Mouse (Mus musculus) forebrain, embryonic 15.5 days (tissue): ENCODE data around the gene 4930432K21Rik. TPM values are rescaled to one million over a fixed set of nuclear protein-coding genes. Genes with fewer than 3 reads are reported as not detected.
A peak's percentile ranks its signal among the peaks of the same experiment; 100 is the strongest.

Experiments
- ATAC-seq: fragments of 200-750 bp; cut with Nextera tagmentation; replicated peaks from 2 replicates; pipeline ENCODE4 v1.8.0; 2017; ENCODE audit warnings: mild to moderate bottlenecking, moderate TSS enrichment, moderate library complexity
- H3K27ac ChIP-seq: fragments of 300-500 bp; sonication (generic); replicated peaks from 2 replicates; pipeline ENCODE4 v1.5.1; 2015; ENCODE audit warnings: mild to moderate bottlenecking, inconsistent platforms
- H3K27me3 ChIP-seq: fragments of 300-500 bp; sonication (generic); 2 replicates; pipeline ENCODE4 v1.6.1; 2015; ENCODE audit warnings: inconsistent platforms
- H3K36me3 ChIP-seq: fragments of 300-500 bp; sonication (generic); 2 replicates; pipeline ENCODE4 v1.6.1; 2015; ENCODE audit warnings: mild to moderate bottlenecking, inconsistent platforms
- H3K4me1 ChIP-seq: fragments of 300-500 bp; sonication (generic); 2 replicates; pipeline ENCODE4 v1.6.1; 2015; ENCODE audit warnings: inconsistent platforms
- H3K4me2 ChIP-seq: fragments of 300-500 bp; sonication (generic); replicated peaks from 2 replicates; pipeline ENCODE4 v1.6.1; 2015; ENCODE audit warnings: mild to moderate bottlenecking, inconsistent platforms
- H3K4me3 ChIP-seq: fragments of 300-500 bp; sonication (generic); 2 replicates; pipeline ENCODE4 v1.5.1; 2015; ENCODE audit warnings: mild to moderate bottlenecking, inconsistent platforms
- H3K9ac ChIP-seq: fragments of 300-500 bp; sonication (generic); replicated peaks from 2 replicates; pipeline ENCODE4 v1.6.1; 2015; ENCODE audit warnings: mild to moderate bottlenecking, inconsistent platforms
- H3K9me3 ChIP-seq: fragments of 300-500 bp; sonication (generic); 2 replicates; pipeline ENCODE4 v1.6.1; 2016; ENCODE audit warnings: inconsistent platforms
- WGBS: fragments of 180-500 bp; shearing (Covaris S2); methylation state at CpG from one replicate; pipeline ENCODE4 v1.1.7; 2015; ENCODE audit warnings: mixed read lengths; 5-methylcytosine and 5-hydroxymethylcytosine counted together
- polyA plus RNA-seq: library from polyadenylated mRNA; unstranded; fragments of >200 nt; fragmentation: Nextera tagmentation; extraction: Ambion mirVana; gene quantifications from 2 replicates; pipeline ENCODE4 v1.2.1, GENCODE M21; 2015

The 4930432K21Rik gene
- polyA plus RNA-seq, 1 experiment from 2014 or later, result 2.7 TPM

- Histone ChIP-seq H3K9ac (no peak overlapping the region), H3K4me3 (no peak overlapping the region), H3K9me3 (no peaks in the 10 kb centered on the region)
Measured at GRCm38 (mm10) chr8:84194224-84194743, 46.5 kb downstream of the 4930432K21Rik start.

GRCm38 (mm10) chr8:84197141-84197921, 49.5 kb downstream of the 4930432K21Rik start:
- WGBS, result 3% methylated on average over 43 of the region's 43 CpGs
- H3K4me1 ChIP-seq, result peaks cover 48% of the 10 kb centered on the region
- H3K4me2 ChIP-seq, result peak overlapping the region; percentile 88
- H3K27me3 ChIP-seq, result no peaks in the 10 kb centered on the region
- no peaks in the 10 kb centered on the region for H3K9me3 ChIP-seq
- H3K9ac ChIP-seq, result peak overlapping the region; percentile 45
- H3K27ac ChIP-seq, result peak overlapping the region; percentile 83
- peak overlapping the region; percentile 54 for H3K4me3 ChIP-seq
- ATAC-seq, result peak; percentile 24
- H3K36me3 ChIP-seq, result no peaks in the 10 kb centered on the region

More at GRCm38 (mm10) chr8:84194224-84194743, 46.5 kb downstream of the 4930432K21Rik start:
- H3K27ac ChIP-seq, result no peak overlapping the region
- ATAC-seq, result no peak
- peaks cover 37% of the 10 kb centered on the region for H3K4me1 ChIP-seq
- H3K27me3 ChIP-seq, result no peaks in the 10 kb centered on the region
- no peak overlapping the region for H3K4me2 ChIP-seq
- H3K36me3 ChIP-seq, result no peaks in the 10 kb centered on the region
- WGBS, result 67% methylated on average over 3 of the region's 3 CpGs

GRCm38 (mm10) chr8:84197922-84198774, 50.3 kb downstream of the 4930432K21Rik start:
- Histone ChIP-seq H3K9ac (peak overlapping the region; percentile 45), H3K27me3 (no peaks in the 10 kb centered on the region), H3K4me3 (peak overlapping the region; percentile 54), H3K36me3 (no peaks in the 10 kb centered on the region), H3K9me3 (no peaks in the 10 kb centered on the region), H3K4me2 (peak overlapping the region; percentile 88), H3K4me1 (peaks cover 45% of the 10 kb centered on the region), H3K27ac (peak overlapping the region; percentile 83)
- 4% methylated on average over 30 of the region's 30 CpGs for WGBS
- peak; percentile 70 for ATAC-seq

GRCm38 (mm10) chr8:84198871-84199270, 51.0 kb downstream of the 4930432K21Rik start:
- H3K4me3 ChIP-seq, result peak overlapping the region; percentile 54; the same call in 1 of the 2 replicates
- peak overlapping the region; percentile 83 for H3K27ac ChIP-seq
- peak overlapping the region; percentile 88; the same call in 1 of the 2 replicates for H3K4me2 ChIP-seq
- WGBS, result 20% methylated on average over 4 of the region's 4 CpGs
- no peak for ATAC-seq
- H3K4me1 ChIP-seq, result peaks cover 53% of the 10 kb centered on the region
- no peak overlapping the region for H3K9ac ChIP-seq
- H3K9me3 ChIP-seq, result no peaks in the 10 kb centered on the region
- no peaks in the 10 kb centered on the region for H3K36me3 ChIP-seq
- H3K27me3 ChIP-seq, result no peaks in the 10 kb centered on the region

- Histone ChIP-seq H3K4me2 (peak overlapping the region; percentile 70; the same call in 1 of the 2 replicates), H3K27me3 (no peaks in the 10 kb centered on the region), H3K4me1 (peaks cover 55% of the 10 kb centered on the region), H3K9me3 (no peaks in the 10 kb centered on the region), H3K36me3 (no peaks in the 10 kb centered on the region), H3K9ac (no peak overlapping the region), H3K27ac (peak overlapping the region; percentile 83), H3K4me3 (no peak overlapping the region)
- WGBS, result 42% methylated on average over 11 of the region's 11 CpGs
- no peak for ATAC-seq
Measured at GRCm38 (mm10) chr8:84199348-84200125, 51.7 kb downstream of the 4930432K21Rik start.

- Histone ChIP-seq H3K27ac (peak overlapping the region; percentile 83), H3K4me3 (peak overlapping the region; percentile 44), H3K9ac (peak overlapping the region; percentile 53; the same call in 1 of the 2 replicates), H3K4me2 (peak overlapping the region; percentile 70), H3K9me3 (no peaks in the 10 kb centered on the region), H3K4me1 (peaks cover 55% of the 10 kb centered on the region), H3K36me3 (no peaks in the 10 kb centered on the region), H3K27me3 (no peaks in the 10 kb centered on the region)
- 17% methylated on average over 8 of the region's 8 CpGs for WGBS
- no peak for ATAC-seq
Measured at GRCm38 (mm10) chr8:84200126-84200555, 52.3 kb downstream of the 4930432K21Rik start.

GRCm38 (mm10) chr8:84200652-84201544, 53.1 kb downstream of the 4930432K21Rik start:
- H3K27me3 ChIP-seq, result no peaks in the 10 kb centered on the region
- H3K9me3 ChIP-seq, result no peaks in the 10 kb centered on the region
- peak overlapping the region; percentile 70 for H3K4me2 ChIP-seq
- H3K27ac ChIP-seq, result peak overlapping the region; percentile 83
- peak overlapping the region; percentile 44 for H3K4me3 ChIP-seq
- H3K9ac ChIP-seq, result peak overlapping the region; percentile 53
- H3K36me3 ChIP-seq, result no peaks in the 10 kb centered on the region
- H3K4me1 ChIP-seq, result peaks cover 55% of the 10 kb centered on the region
- ATAC-seq, result no peak
- WGBS, result 7% methylated on average over 42 of the region's 70 CpGs

GRCm38 (mm10) chr8:84201545-84202245, 53.9 kb downstream of the 4930432K21Rik start:
- Histone ChIP-seq H3K27me3 (no peaks in the 10 kb centered on the region), H3K4me1 (peaks cover 55% of the 10 kb centered on the region), H3K4me2 (peak overlapping the region; percentile 70), H3K36me3 (no peaks in the 10 kb centered on the region), H3K9ac (peak overlapping the region; percentile 53; the same call in 1 of the 2 replicates), H3K9me3 (no peaks in the 10 kb centered on the region), H3K27ac (peak overlapping the region; percentile 83), H3K4me3 (peak overlapping the region; percentile 44)
- 53% methylated on average over 15 of the region's 15 CpGs for WGBS
- ATAC-seq, result no peak

- Histone ChIP-seq H3K27ac (no peak overlapping the region; the same call in 1 of the 2 replicates), H3K4me1 (peaks cover 52% of the 10 kb centered on the region), H3K9ac (no peak overlapping the region), H3K4me2 (no peak overlapping the region), H3K9me3 (no peaks in the 10 kb centered on the region), H3K36me3 (no peaks in the 10 kb centered on the region), H3K4me3 (0 out of 2 replicates have a peak overlapping the region, but pooled peaks have one; percentile 2), H3K27me3 (no peaks in the 10 kb centered on the region)
- WGBS, result 85% methylated on average over 9 of the region's 9 CpGs
- no peak for ATAC-seq
Measured at GRCm38 (mm10) chr8:84202466-84202865, 54.6 kb downstream of the 4930432K21Rik start.
